Mouse (Mus musculus): ENCODE results near the gene Ddi2. TPM values are rescaled to one million over a fixed set of nuclear protein-coding genes. Genes with fewer than 3 reads are reported as not detected.
A peak's percentile ranks its signal among the peaks of the same experiment; 100 is the strongest.

Ddi2 gene
- total and polyA plus RNA-seq, 2 experiments from 2014 or later = 11.5 to 32.8 TPM

GRCm38 (mm10) chr4:141741856-141742255 is 18.6 kb upstream of the Ddi2 start:
- 14% methylated on average over 9 of the region's 9 CpGs for WGBS
- Histone ChIP-seq H3K4me1 (ENCODE audit: control insufficient read depth, insufficient read depth) (no peaks in the 10 kb centered on the region), H3K4me3 (ENCODE audit: low read depth, low read length) (no peak overlapping the region), H3K27ac (ENCODE audit: low read depth) (no peak overlapping the region), H3K4me2 (ENCODE audit: low read depth, low read length) (no peak overlapping the region), H3K36me3 (replicated peaks; ENCODE audit: control insufficient read depth, insufficient read depth, low read length) (no peaks in the 10 kb centered on the region), H3K27me3 (ENCODE audit: control insufficient read depth, insufficient read depth, low read length) (no peaks in the 10 kb centered on the region), H3K9me3 (replicated peaks; ENCODE audit: control insufficient read depth, low read length) (no peaks in the 10 kb centered on the region), H3K9ac (replicated peaks; ENCODE audit: low read depth, low read length) (no peak overlapping the region)
- ATAC-seq (ENCODE audit: insufficient read depth, low read depth) (peak; percentile 72), DNase-seq (ENCODE audit: low spot score) (peak; percentile 29)
- TF ChIP-seq CTCF (IDR thresholded peaks at IDR 0.05; ENCODE audit: low read depth) (no peak), EP300 (IDR thresholded peaks at IDR 0.05; ENCODE audit: low read depth) (no peak)

DNA sequence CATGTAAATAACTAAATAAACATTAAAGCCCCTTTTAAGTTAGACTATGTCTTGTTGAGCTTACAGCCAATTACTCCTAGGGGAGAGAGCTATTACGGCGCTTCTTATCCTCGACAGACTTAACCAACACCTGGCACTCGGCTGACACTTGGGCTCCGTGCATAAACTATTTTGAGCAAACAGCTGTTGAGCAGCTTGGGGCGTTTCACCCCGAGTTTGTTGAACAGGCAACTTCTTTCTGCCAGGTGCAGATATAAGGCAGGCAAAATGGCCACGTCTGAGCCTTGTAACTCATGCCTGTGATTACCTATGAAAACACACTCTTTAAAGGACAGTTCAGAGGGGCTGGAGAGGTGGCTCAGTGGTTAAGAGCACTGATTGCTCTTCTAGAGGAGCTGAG is 14.8 kb upstream of the Ddi2 start:
- Histone ChIP-seq H3K4me2 (ENCODE audit: low read depth, low read length) (no peak overlapping the region), H3K36me3 (replicated peaks; ENCODE audit: control insufficient read depth, insufficient read depth, low read length) (no peaks in the 10 kb centered on the region), H3K4me3 (ENCODE audit: low read depth, low read length) (no peak overlapping the region), H3K4me1 (ENCODE audit: control insufficient read depth, insufficient read depth) (no peaks in the 10 kb centered on the region; the same call in 1 of the 2 replicates), H3K9me3 (replicated peaks; ENCODE audit: control insufficient read depth, low read length) (no peaks in the 10 kb centered on the region), H3K9ac (replicated peaks; ENCODE audit: low read depth, low read length) (no peak overlapping the region), H3K27me3 (ENCODE audit: control insufficient read depth, insufficient read depth, low read length) (no peaks in the 10 kb centered on the region), H3K27ac (ENCODE audit: low read depth) (no peak overlapping the region)
- ATAC-seq (ENCODE audit: insufficient read depth, low read depth) (no peak), DNase-seq (ENCODE audit: low spot score) (no peak)
- WGBS = 53% methylated on average over 8 of the region's 8 CpGs
- no peak for TF ChIP-seq EP300 (IDR thresholded peaks at IDR 0.05; ENCODE audit: low read depth)
- no peak for TF ChIP-seq CTCF (IDR thresholded peaks at IDR 0.05; ENCODE audit: low read depth)

DNA sequence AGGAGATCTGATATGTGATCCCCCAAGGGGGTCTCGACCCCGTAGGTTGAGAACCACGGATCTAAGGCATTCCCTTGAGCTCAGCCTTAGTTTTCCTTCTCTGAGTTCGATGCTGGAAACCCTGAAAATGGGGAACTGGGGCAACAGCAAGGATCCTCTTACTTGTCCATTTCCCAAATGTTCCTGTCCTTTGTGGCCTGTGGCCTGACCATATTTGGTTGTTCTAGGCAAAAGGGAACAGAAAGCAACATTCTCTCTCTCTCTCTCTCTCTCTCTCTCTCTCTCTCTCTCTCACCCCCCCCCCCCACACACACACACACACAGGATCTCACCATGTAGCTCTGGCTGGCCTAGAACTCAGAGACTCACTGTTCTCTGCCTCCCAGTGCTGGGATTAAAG is 13.6 kb upstream of the Ddi2 start:
- no peak overlapping the region for H3K27ac ChIP-seq (ENCODE audit: low read depth)
- ATAC-seq (ENCODE audit: insufficient read depth, low read depth) (no peak), DNase-seq (ENCODE audit: low spot score) (no peak)
- no peaks in the 10 kb centered on the region; the same call in 1 of the 2 replicates for H3K4me1 ChIP-seq (ENCODE audit: control insufficient read depth, insufficient read depth)
- no peaks in the 10 kb centered on the region for H3K9me3 ChIP-seq (replicated peaks; ENCODE audit: control insufficient read depth, low read length)
- TF ChIP-seq CTCF (IDR thresholded peaks at IDR 0.05; ENCODE audit: low read depth) (no peak), EP300 (IDR thresholded peaks at IDR 0.05; ENCODE audit: low read depth) (no peak)
- no peak overlapping the region for H3K4me3 ChIP-seq (ENCODE audit: low read depth, low read length)
- 63% methylated on average over 4 of the region's 4 CpGs for WGBS
- no peak overlapping the region for H3K4me2 ChIP-seq (ENCODE audit: low read depth, low read length)
- no peaks in the 10 kb centered on the region for H3K27me3 ChIP-seq (ENCODE audit: control insufficient read depth, insufficient read depth, low read length)
- no peaks in the 10 kb centered on the region for H3K36me3 ChIP-seq (replicated peaks; ENCODE audit: control insufficient read depth, insufficient read depth, low read length)
- no peak overlapping the region for H3K9ac ChIP-seq (replicated peaks; ENCODE audit: low read depth, low read length)

DNA sequence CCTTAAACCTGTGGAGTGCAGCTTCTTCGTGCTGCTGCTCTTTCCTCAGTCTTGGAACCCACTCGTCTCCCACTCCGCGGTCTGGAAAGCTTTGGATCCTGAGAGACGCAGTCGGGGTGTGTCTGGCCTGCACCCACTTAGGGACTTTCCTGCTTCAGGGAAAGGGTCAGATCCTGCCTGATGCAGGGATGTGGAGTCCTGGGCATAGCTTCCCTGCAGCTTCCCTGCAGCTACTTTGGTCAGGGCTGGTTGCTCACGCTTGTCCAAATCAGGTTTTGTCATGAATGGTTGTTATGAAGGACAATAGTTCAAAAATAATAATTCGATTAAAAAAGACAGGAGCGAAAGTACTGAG is 12.0 kb upstream of the Ddi2 start:
- Histone ChIP-seq H3K4me1 (ENCODE audit: control insufficient read depth, insufficient read depth) (no peaks in the 10 kb centered on the region; the same call in 1 of the 2 replicates), H3K4me2 (ENCODE audit: low read depth, low read length) (peak overlapping the region; percentile 54), H3K27me3 (ENCODE audit: control insufficient read depth, insufficient read depth, low read length) (no peaks in the 10 kb centered on the region), H3K9me3 (replicated peaks; ENCODE audit: control insufficient read depth, low read length) (no peaks in the 10 kb centered on the region), H3K9ac (replicated peaks; ENCODE audit: low read depth, low read length) (no peak overlapping the region), H3K4me3 (ENCODE audit: low read depth, low read length) (peak overlapping the region; percentile 28; the same call in 1 of the 2 replicates), H3K36me3 (replicated peaks; ENCODE audit: control insufficient read depth, insufficient read depth, low read length) (no peaks in the 10 kb centered on the region), H3K27ac (ENCODE audit: low read depth) (no peak overlapping the region)
- 32% methylated on average over 9 of the region's 9 CpGs for WGBS
- TF ChIP-seq CTCF (IDR thresholded peaks at IDR 0.05; ENCODE audit: low read depth) (no peak), EP300 (IDR thresholded peaks at IDR 0.05; ENCODE audit: low read depth) (no peak)
- DNase-seq (ENCODE audit: low spot score) = no peak
- no peak for ATAC-seq (ENCODE audit: insufficient read depth, low read depth)

- Histone ChIP-seq H3K27ac (ENCODE audit: low read depth) (no peak overlapping the region), H3K4me3 (ENCODE audit: low read depth, low read length) (peak overlapping the region; percentile 28), H3K9me3 (replicated peaks; ENCODE audit: control insufficient read depth, low read length) (no peaks in the 10 kb centered on the region), H3K4me2 (ENCODE audit: low read depth, low read length) (peak overlapping the region; percentile 54), H3K4me1 (ENCODE audit: control insufficient read depth, insufficient read depth) (no peaks in the 10 kb centered on the region; the same call in 1 of the 2 replicates), H3K27me3 (ENCODE audit: control insufficient read depth, insufficient read depth, low read length) (no peaks in the 10 kb centered on the region), H3K9ac (replicated peaks; ENCODE audit: low read depth, low read length) (no peak overlapping the region), H3K36me3 (replicated peaks; ENCODE audit: control insufficient read depth, insufficient read depth, low read length) (no peaks in the 10 kb centered on the region)
- DNase-seq (ENCODE audit: low spot score) = peak; percentile 92
- ATAC-seq (ENCODE audit: insufficient read depth, low read depth) = peak; percentile 96
- WGBS = 7% methylated on average over 24 of the region's 24 CpGs
- TF ChIP-seq EP300 (IDR thresholded peaks at IDR 0.05; ENCODE audit: low read depth) = no peak
- no peak for TF ChIP-seq CTCF (IDR thresholded peaks at IDR 0.05; ENCODE audit: low read depth)
Observed at GRCm38 (mm10) chr4:141734446-141735205, 11.4 kb upstream of the Ddi2 start.

DNA sequence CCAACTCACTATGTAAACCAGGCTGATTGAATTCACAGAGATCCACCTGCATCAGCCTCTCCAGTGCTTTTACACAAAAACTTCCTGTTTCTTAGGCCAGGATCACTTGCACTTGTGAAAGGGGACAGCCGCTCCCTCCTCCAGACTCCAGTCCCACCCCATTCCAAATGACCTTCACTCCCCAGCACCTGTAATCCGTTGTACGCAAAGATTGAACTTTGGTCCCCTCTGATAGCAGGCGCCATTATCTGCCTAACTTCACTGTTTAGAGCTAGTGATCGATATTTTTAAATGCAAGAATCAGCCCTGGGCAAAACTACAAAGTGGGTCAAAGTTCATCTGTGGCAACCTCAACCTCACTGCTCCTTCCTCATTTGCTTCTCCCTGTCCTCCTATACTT is 8.5 kb upstream of the Ddi2 start:
- Histone ChIP-seq H3K4me2 (ENCODE audit: low read depth, low read length) (no peak overlapping the region), H3K27me3 (ENCODE audit: control insufficient read depth, insufficient read depth, low read length) (no peaks in the 10 kb centered on the region), H3K36me3 (replicated peaks; ENCODE audit: control insufficient read depth, insufficient read depth, low read length) (no peaks in the 10 kb centered on the region), H3K4me3 (ENCODE audit: low read depth, low read length) (no peak overlapping the region), H3K27ac (ENCODE audit: low read depth) (no peak overlapping the region), H3K4me1 (ENCODE audit: control insufficient read depth, insufficient read depth) (no peaks in the 10 kb centered on the region; the same call in 1 of the 2 replicates), H3K9ac (replicated peaks; ENCODE audit: low read depth, low read length) (no peak overlapping the region), H3K9me3 (replicated peaks; ENCODE audit: control insufficient read depth, low read length) (no peaks in the 10 kb centered on the region)
- ATAC-seq (ENCODE audit: insufficient read depth, low read depth) (no peak), DNase-seq (ENCODE audit: low spot score) (no peak)
- 72% methylated on average over 5 of the region's 5 CpGs for WGBS
- TF ChIP-seq CTCF (IDR thresholded peaks at IDR 0.05; ENCODE audit: low read depth) (no peak), EP300 (IDR thresholded peaks at IDR 0.05; ENCODE audit: low read depth) (no peak)
